Mouse (Mus musculus) forebrain, embryonic 14.5 days (tissue): ENCODE measurements around the gene Hnf4a. TPM values are rescaled to one million over a fixed set of nuclear protein-coding genes. Genes with fewer than 3 reads are reported as not detected.

Source experiments
- ATAC-seq: fragments of 200-750 bp; cut with Nextera tagmentation; 2 replicates; pipeline ENCODE4 v1.8.0; 2017; ENCODE audit warnings: mild to moderate bottlenecking, moderate library complexity
- DNase-seq: peaks from one replicate; pipeline ENCODE4 v3.0.0-alpha.2; 2015; ENCODE audit warnings: low spot score
- H3K27ac ChIP-seq: fragments of 300-500 bp; sonication (generic); 2 replicates; pipeline ENCODE4 v1.5.1; 2014; ENCODE audit warnings: low read depth, mild to moderate bottlenecking, control low read depth, low read length, moderate library complexity
- H3K27me3 ChIP-seq: fragments of 300-500 bp; sonication (generic); replicated peaks from 2 replicates; pipeline ENCODE4 v1.6.1; 2014; ENCODE audit warnings: low read length, control low read depth, mixed read lengths; ENCODE audit not compliant: control insufficient read depth, insufficient read depth
- H3K36me3 ChIP-seq: fragments of 300-500 bp; sonication (generic); 2 replicates; pipeline ENCODE4 v1.6.1; 2014; ENCODE audit warnings: low read length, control low read depth; ENCODE audit not compliant: control insufficient read depth, insufficient read depth
- H3K4me1 ChIP-seq: fragments of 300-500 bp; sonication (generic); 2 replicates; pipeline ENCODE4 v1.6.1; 2014; ENCODE audit warnings: antibody characterized with exemption, low read length, control low read depth; ENCODE audit not compliant: control insufficient read depth, insufficient read depth
- H3K4me2 ChIP-seq: fragments of 300-500 bp; sonication (generic); 2 replicates; pipeline ENCODE4 v1.6.1; 2014; ENCODE audit warnings: mild to moderate bottlenecking, control low read depth, low read length
- H3K4me3 ChIP-seq: fragments of 300-500 bp; sonication (generic); 2 replicates; pipeline ENCODE4 v1.5.1; 2014; ENCODE audit warnings: low read depth, low read length, control low read depth
- H3K9ac ChIP-seq: fragments of 300-500 bp; sonication (generic); 2 replicates; pipeline ENCODE4 v1.6.1; 2014; ENCODE audit warnings: mild to moderate bottlenecking, low read length, control low read depth, moderate library complexity
- H3K9me3 ChIP-seq: fragments of 300-500 bp; sonication (generic); replicated peaks from 2 replicates; pipeline ENCODE4 v1.6.1; 2016; ENCODE audit warnings: low read length, control low read depth, mixed read lengths; ENCODE audit not compliant: control insufficient read depth
- WGBS: fragments of 180-500 bp; shearing (Covaris S2); extraction: QIAGEN DNeasy Blood & Tissue Kit; methylation state at CpG from one replicate; pipeline ENCODE4 v1.1.7; 2014; 5-methylcytosine and 5-hydroxymethylcytosine counted together
- polyA plus RNA-seq: library from polyadenylated mRNA; unstranded; fragments of >200 nt; fragmentation: Nextera tagmentation; extraction: Ambion mirVana; gene quantifications from 2 replicates; pipeline ENCODE4 v1.2.1, GENCODE M21; 2014

The Hnf4a gene
- polyA plus RNA-seq, 1 experiment from 2014 or later = not detected

DNA sequence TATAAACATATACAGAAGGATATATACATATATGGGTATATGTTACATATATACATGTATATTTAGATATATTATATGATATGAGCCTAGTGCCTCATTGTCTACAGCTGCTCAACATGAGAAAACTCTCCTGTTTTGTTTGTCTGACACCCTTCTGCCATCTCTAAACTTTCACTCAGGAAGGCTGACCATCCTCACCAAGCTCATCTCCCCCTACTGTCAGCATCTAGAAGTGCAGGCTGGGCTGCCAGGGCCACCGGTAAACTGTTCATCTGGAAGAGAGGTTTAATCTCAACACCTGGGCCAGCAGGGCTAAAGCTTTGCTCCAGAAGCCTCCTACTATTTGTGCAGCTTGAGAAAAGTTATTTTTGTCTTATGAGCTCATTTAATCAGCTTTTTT is 92.6 kb downstream of the Hnf4a start:
- H3K27me3 ChIP-seq = no peaks in the 10 kb centered on the region

DNA sequence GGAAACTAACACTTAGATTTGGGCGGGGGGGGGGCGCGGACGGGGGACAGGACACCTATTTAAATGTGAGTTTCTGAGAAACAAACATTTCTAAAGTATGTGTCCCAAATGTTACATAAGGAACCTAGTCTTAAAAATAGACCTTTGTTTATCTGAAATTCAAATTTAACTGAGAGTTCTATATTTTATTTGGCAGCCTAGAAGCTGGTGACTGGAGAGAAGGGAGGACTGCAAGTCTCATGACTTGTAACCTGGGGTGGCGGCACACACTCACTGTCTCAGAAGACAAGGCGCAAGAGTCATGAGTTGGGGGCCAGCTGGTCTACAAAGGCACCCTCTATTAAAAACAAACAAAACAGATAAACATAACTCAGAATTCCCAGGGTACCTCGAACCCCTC is 94.5 kb downstream of the Hnf4a start:
- ATAC-seq (no peak), DNase-seq (no peak)
- Histone ChIP-seq H3K9ac (no peak overlapping the region), H3K27me3 (no peaks in the 10 kb centered on the region), H3K4me3 (no peak overlapping the region), H3K27ac (no peak overlapping the region), H3K36me3 (no peaks in the 10 kb centered on the region), H3K9me3 (no peaks in the 10 kb centered on the region), H3K4me1 (peaks cover 10% of the 10 kb centered on the region; the same call in 1 of the 2 replicates), H3K4me2 (no peak overlapping the region)
- 93% methylated on average over 7 of the region's 7 CpGs for WGBS

More for the DNA sequence above, 92.6 kb downstream of the Hnf4a start:
- H3K9me3 ChIP-seq = no peaks in the 10 kb centered on the region
- H3K4me2 ChIP-seq = no peak overlapping the region
- no peak overlapping the region for H3K27ac ChIP-seq
- DNase-seq (peak; percentile 60), ATAC-seq (no peak)
- no peak overlapping the region for H3K9ac ChIP-seq
- WGBS = 0% methylated on average over 1 of the region's 1 CpGs
- H3K4me1 ChIP-seq = peaks cover 10% of the 10 kb centered on the region; the same call in 1 of the 2 replicates
- H3K36me3 ChIP-seq = no peaks in the 10 kb centered on the region
- H3K4me3 ChIP-seq = no peak overlapping the region

DNA sequence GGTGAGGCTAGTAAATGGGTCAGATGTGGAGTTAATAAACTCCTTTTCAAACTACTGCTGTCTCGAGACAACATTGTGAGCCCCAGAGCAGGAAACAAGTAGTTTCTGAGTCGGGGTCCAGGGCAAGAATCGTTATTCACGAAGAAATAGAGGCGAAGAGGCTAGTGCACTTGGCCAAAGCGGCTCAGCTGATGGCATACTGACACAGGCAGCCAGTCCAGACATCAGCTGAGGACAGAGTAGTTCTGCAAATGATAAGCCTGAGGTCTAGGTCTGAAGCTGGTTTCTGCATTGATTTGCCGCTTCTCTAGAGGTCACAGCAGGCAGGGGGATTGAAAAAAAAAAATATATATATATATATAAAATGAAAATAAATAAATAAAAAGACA is 95.1 kb downstream of the Hnf4a start:
- peak overlapping the region; percentile 94 for H3K4me2 ChIP-seq
- no peaks in the 10 kb centered on the region for H3K9me3 ChIP-seq
- DNase-seq (no peak), ATAC-seq (0 out of 2 replicates have a peak, but pooled peaks have one; percentile 10)
- no peaks in the 10 kb centered on the region for H3K36me3 ChIP-seq
- H3K9ac ChIP-seq = peak overlapping the region; percentile 94; the same call in 1 of the 2 replicates
- no peaks in the 10 kb centered on the region for H3K27me3 ChIP-seq
- peaks cover 10% of the 10 kb centered on the region; the same call in 1 of the 2 replicates for H3K4me1 ChIP-seq
- no peak overlapping the region for H3K27ac ChIP-seq
- H3K4me3 ChIP-seq = peak overlapping the region; percentile 91; the same call in 1 of the 2 replicates
- 78% methylated on average over 7 of the region's 7 CpGs for WGBS

DNA sequence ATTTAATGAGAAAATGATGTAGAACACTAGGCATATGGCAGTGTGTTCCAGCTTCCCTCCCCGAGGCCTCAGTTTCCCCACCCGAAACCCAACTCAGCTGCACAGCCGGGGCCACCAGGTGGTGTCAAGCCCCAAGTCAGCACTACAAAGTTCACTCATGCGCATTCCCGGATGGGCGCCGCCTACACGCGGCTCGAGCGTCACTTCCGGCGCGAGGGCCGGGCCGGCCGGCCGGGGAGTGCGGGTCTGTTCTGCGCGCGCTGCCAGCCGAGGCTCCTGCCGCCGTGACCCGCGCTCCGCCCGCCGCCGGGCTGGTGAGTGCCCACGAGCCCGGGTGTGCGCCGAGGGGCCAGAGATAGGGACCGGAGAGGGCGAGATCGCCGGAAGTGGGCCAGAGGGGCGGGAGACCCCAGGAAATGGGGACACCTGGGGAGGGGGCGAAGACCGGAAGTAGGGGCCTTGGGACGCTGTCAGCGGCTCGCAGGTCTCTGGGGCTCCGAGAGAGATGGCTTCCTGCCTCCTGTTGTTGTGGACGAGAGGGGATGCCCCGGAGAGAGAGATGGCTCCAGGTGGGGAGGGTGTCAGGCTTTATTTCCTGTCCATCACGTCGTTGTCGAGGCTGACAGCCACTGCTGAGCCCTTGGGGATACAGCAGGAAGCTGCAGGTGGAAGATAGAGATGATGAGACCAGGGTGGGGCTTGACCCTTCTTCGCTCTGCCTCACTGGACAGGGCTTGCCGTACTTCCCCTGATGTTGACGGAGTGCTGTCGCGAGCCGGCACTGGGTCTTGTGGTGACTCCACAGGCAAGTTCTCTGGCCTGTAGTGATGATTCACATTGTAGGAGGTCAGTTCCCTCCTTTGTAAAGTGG is 95.7 kb downstream of the Hnf4a start, which contains the start of gene Ttpal:
Ttpal (plus strand) TSS at position 214 of the 871 bp plus-strand sequence.
- Histone ChIP-seq H3K27ac (peak within 1 kb of the TSS; percentile 86), H3K36me3 (peaks cover 2% of the 10 kb centered on the region; the same call in 1 of the 2 replicates), H3K4me1 (peaks cover 10% of the 10 kb centered on the region; the same call in 1 of the 2 replicates), H3K4me2 (peak within 1 kb of the TSS; percentile 94), H3K4me3 (peak within 1 kb of the TSS; percentile 91), H3K27me3 (no peaks in the 10 kb centered on the region), H3K9me3 (no peaks in the 10 kb centered on the region), H3K9ac (peak within 1 kb of the TSS; percentile 94)
- WGBS = 2% methylated on average over 57 of the region's 57 CpGs
- ATAC-seq = peak; percentile 96
- peak; percentile 95 for DNase-seq

DNA sequence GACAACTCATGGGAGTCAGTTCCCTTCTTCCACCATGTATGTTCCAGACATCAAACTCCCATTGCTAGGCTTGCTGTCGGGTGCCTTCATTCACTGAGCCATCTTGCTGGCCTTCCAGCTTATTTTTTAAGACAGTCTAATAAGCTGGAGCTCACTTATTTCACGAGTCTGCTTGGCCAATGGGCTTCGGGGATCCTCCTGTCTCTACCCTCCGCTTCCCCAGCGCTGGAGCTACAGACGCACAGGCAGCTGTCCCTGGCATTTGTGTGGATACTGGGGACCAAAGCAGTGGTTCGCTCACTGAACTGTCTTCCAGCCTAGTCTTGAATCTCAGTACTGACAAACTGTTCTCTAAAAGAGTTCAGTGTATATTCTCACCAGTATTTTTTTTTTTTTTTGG is 99.6 kb downstream of the Hnf4a start:
- Histone ChIP-seq H3K27me3 (no peaks in the 10 kb centered on the region), H3K4me2 (no peak overlapping the region), H3K36me3 (peaks cover 27% of the 10 kb centered on the region; the same call in 1 of the 2 replicates), H3K4me1 (peaks cover 10% of the 10 kb centered on the region; the same call in 1 of the 2 replicates), H3K9me3 (no peaks in the 10 kb centered on the region), H3K27ac (no peak overlapping the region), H3K9ac (no peak overlapping the region), H3K4me3 (no peak overlapping the region)
- DNase-seq (no peak), ATAC-seq (no peak)
- 87% methylated on average over 7 of the region's 7 CpGs for WGBS

DNA sequence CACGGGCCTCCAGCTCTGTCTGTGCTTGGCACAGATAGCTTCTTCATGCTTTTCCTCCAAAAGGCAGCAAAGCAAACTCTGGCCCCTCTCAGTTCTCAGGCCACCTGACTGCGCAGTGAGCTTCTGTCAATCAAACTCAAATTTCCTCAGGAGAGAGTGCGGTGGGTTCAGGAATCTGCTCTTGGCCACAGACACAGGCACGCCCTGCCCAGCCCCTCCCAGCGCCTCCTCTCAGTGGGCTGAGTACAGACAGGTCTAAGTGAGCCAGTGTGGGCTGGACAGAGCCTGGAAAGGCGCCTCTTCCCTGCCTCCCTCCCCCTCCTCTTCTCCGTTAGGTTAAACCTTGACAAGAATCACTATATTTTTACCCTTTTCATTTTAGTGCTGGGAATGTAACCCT is 101.4 kb downstream of the Hnf4a start:
- H3K27ac ChIP-seq = no peak overlapping the region
- H3K4me3 ChIP-seq = no peak overlapping the region
- no peak overlapping the region for H3K4me2 ChIP-seq
- peaks cover 41% of the 10 kb centered on the region for H3K36me3 ChIP-seq
- H3K9ac ChIP-seq = no peak overlapping the region
- DNase-seq = no peak
- 87% methylated on average over 7 of the region's 7 CpGs for WGBS
- no peak for ATAC-seq
- H3K27me3 ChIP-seq = no peaks in the 10 kb centered on the region
- H3K9me3 ChIP-seq = no peaks in the 10 kb centered on the region
- peaks cover 3% of the 10 kb centered on the region; the same call in 1 of the 2 replicates for H3K4me1 ChIP-seq

DNA sequence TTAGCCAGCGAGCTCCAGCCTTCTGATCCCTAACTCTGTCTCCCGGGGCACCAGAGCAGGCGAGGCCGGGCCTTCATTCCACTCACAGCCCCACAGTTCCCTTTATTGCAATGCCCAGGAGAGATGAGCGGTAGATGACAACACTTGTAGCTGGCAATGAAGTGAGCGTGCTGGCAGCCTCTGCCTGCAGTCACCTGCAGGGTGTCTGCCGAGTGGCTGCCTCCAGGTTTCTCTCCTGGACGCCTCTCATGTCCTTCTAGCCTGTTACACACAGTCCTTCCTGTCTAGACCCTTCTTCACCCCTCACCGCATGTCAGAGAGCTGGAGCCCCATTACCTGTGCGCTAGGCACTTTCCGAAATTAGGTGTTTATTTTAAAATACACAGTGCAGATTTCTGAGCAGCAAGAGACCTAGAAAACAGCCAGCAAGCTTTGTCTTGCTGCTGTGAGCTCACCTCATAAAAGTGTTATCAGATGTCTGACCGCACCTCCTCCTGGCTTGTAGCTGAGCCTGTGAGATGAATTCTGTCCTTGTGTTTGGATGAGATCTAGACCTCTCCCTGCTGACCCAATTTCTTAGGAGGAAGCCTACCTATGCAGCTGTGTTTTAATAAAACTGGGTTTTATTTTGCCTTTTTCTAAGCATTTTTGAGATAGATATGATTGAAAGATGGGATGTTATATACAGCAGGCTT is 102.8 kb downstream of the Hnf4a start:
- no peaks in the 10 kb centered on the region for H3K27me3 ChIP-seq
- DNase-seq (no peak), ATAC-seq (no peak)
- H3K36me3 ChIP-seq = peaks cover 55% of the 10 kb centered on the region
- H3K4me2 ChIP-seq = no peak overlapping the region
- H3K4me1 ChIP-seq = no peaks in the 10 kb centered on the region
- H3K4me3 ChIP-seq = no peak overlapping the region
- no peaks in the 10 kb centered on the region for H3K9me3 ChIP-seq
- WGBS = 87% methylated on average over 12 of the region's 12 CpGs
- no peak overlapping the region for H3K27ac ChIP-seq
- no peak overlapping the region for H3K9ac ChIP-seq

DNA sequence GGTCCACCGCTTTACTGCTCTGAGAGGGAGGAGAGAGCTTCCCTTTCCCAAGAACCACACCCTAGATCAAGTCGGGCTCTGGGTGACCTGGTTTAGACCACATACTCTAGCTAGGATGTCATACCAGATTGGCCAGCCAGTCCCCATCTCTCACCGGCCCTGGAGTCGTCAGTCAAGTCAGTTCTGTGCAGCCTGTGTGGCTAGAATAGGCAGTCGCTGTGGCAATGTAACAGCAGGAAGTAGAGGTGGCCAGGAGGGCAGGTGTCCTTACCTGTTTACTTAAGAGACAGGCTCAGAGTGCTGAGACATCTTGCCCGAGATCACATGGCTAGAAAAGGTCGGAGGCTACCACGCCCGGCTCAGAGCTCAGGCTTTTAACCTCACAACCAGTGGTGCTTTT is 104.6 kb downstream of the Hnf4a start:
- H3K4me2 ChIP-seq = no peak overlapping the region
- no peak for ATAC-seq
- H3K9me3 ChIP-seq = no peaks in the 10 kb centered on the region
- 91% methylated on average over 9 of the region's 9 CpGs for WGBS
- no peak overlapping the region for H3K27ac ChIP-seq
- peaks cover 71% of the 10 kb centered on the region for H3K36me3 ChIP-seq
- no peaks in the 10 kb centered on the region for H3K4me1 ChIP-seq
- H3K27me3 ChIP-seq = no peaks in the 10 kb centered on the region
- DNase-seq = no peak
- H3K9ac ChIP-seq = no peak overlapping the region
- H3K4me3 ChIP-seq = no peak overlapping the region
